Mouse (Mus musculus) liver, embryonic 11.5 days (tissue): ENCODE results near the gene Lgals4. TPM values are rescaled to one million over a fixed set of nuclear protein-coding genes. Genes with fewer than 3 reads are reported as not detected.

Source experiments
- ATAC-seq: fragments of 200-750 bp; cut with Nextera tagmentation; replicated peaks from 2 replicates; pipeline ENCODE4 v1.8.0; 2017; ENCODE audit warnings: moderate number of reproducible peaks, mild to moderate bottlenecking, moderate TSS enrichment, moderate library complexity; ENCODE audit not compliant: low FRiP score
- DNase-seq: peaks from one replicate; pipeline ENCODE4 v3.0.0-alpha.2; 2017; ENCODE audit warnings: low spot score
- H3K27ac ChIP-seq: fragments of 300-500 bp; sonication (generic); 2 replicates; pipeline ENCODE4 v1.5.1; 2014; ENCODE audit warnings: mild to moderate bottlenecking, low read depth, low read length, control low read depth
- H3K27me3 ChIP-seq: fragments of 300-500 bp; sonication (generic); replicated peaks from 2 replicates; pipeline ENCODE4 v1.6.1; 2014; ENCODE audit warnings: low read length, mixed read lengths; ENCODE audit not compliant: control insufficient read depth, insufficient read depth
- H3K36me3 ChIP-seq: fragments of 300-500 bp; sonication (generic); 2 replicates; pipeline ENCODE4 v1.6.1; 2014; ENCODE audit warnings: mild to moderate bottlenecking, low read length, moderate library complexity, mixed read lengths; ENCODE audit not compliant: control insufficient read depth, insufficient read depth
- H3K4me1 ChIP-seq: fragments of 300-500 bp; sonication (generic); replicated peaks from 2 replicates; pipeline ENCODE4 v1.6.1; 2014; ENCODE audit warnings: low read length, mixed read lengths; ENCODE audit not compliant: control insufficient read depth, insufficient read depth
- H3K4me2 ChIP-seq: fragments of 300-500 bp; sonication (generic); 2 replicates; pipeline ENCODE4 v1.6.1; 2014; ENCODE audit warnings: mild to moderate bottlenecking, control low read depth, moderate library complexity
- H3K4me3 ChIP-seq: fragments of 300-500 bp; sonication (generic); 2 replicates; pipeline ENCODE4 v1.5.1; 2014; ENCODE audit warnings: low read depth, low read length, control low read depth
- H3K9ac ChIP-seq: fragments of 300-500 bp; sonication (generic); 2 replicates; pipeline ENCODE4 v1.6.1; 2014; ENCODE audit warnings: low read depth, low read length, control low read depth
- H3K9me3 ChIP-seq: fragments of 300-500 bp; sonication (generic); 2 replicates; pipeline ENCODE4 v1.6.1; 2016; ENCODE audit warnings: low read length, inconsistent platforms, mixed read lengths; ENCODE audit not compliant: control insufficient read depth
- WGBS: fragments of 180-500 bp; shearing (Covaris S2); extraction: QIAGEN DNeasy Blood & Tissue Kit; methylation state at CpG from one replicate; pipeline ENCODE4 v1.1.7; 2014; 5-methylcytosine and 5-hydroxymethylcytosine counted together
- polyA plus RNA-seq: library from polyadenylated mRNA; unstranded; fragments of >200 nt; fragmentation: Nextera tagmentation; extraction: Ambion mirVana; gene quantifications from 2 replicates; pipeline ENCODE4 v1.2.1, GENCODE M21; 2014

The Lgals4 gene
- polyA plus RNA-seq, 1 experiment from 2014 or later: 5.1 TPM

DNA sequence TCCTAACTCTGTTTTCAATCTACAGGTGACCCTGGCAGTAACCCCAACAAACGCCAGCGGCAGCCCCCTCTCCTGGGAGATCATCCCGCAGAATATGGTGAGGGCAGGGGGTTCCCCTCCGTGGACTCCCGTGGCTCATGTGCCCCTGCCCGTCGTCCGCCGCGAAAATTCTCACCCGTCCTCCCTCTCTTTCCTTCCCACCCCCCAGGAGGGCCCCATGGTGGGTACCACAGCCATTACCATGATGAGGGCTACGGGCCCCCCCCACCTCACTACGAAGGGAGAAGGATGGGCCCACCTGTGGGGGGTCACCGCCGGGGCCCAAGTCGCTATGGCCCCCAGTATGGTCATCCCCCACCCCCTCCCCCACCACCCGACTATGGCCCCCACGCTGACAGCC is 15.2 kb upstream of the Lgals4 start:
- Histone ChIP-seq H3K9me3 (no peaks in the 10 kb centered on the region), H3K9ac (no peak overlapping the region), H3K4me2 (no peak overlapping the region), H3K27ac (no peak overlapping the region), H3K4me1 (peaks cover 39% of the 10 kb centered on the region), H3K4me3 (no peak overlapping the region), H3K36me3 (peaks cover 85% of the 10 kb centered on the region), H3K27me3 (no peaks in the 10 kb centered on the region)
- DNase-seq (no peak), ATAC-seq (no peak)
- 86% methylated on average over 18 of the region's 18 CpGs for WGBS

GRCm38 (mm10) chr7:28818861-28819452 is 14.7 kb upstream of the Lgals4 start:
- 75% methylated on average over 4 of the region's 4 CpGs for WGBS
- no peak overlapping the region for H3K4me3 ChIP-seq
- H3K36me3 ChIP-seq: peaks cover 79% of the 10 kb centered on the region
- ATAC-seq (peak; percentile 32; the same call in 1 of the 2 replicates), DNase-seq (no peak)
- no peak overlapping the region for H3K4me2 ChIP-seq
- H3K27ac ChIP-seq: no peak overlapping the region
- peaks cover 34% of the 10 kb centered on the region for H3K4me1 ChIP-seq
- H3K27me3 ChIP-seq: no peaks in the 10 kb centered on the region
- no peak overlapping the region for H3K9ac ChIP-seq
- no peaks in the 10 kb centered on the region for H3K9me3 ChIP-seq

DNA sequence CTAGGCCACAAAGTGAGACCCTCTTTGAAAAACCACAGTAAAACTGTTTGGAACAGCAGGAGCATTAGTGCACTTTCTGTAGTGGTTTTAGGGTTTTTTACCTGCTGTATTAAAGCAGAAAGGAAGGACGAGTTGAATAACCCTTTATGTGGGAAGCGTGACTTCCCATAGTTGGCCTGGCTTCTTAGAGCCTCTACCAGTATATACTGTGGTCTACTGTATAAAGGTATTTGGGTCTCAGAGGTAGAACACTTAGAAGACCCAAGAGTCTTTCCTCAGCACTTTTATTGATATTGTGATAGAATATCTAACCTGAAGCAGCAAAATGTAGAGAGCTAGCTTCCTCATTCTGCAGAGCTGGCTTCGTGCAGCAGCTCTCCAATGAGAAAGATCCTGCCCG is 14.1 kb upstream of the Lgals4 start:
- WGBS: 88% methylated on average over 4 of the region's 4 CpGs
- ATAC-seq (no peak), DNase-seq (no peak)
- H3K27me3 ChIP-seq: no peaks in the 10 kb centered on the region
- peaks cover 73% of the 10 kb centered on the region for H3K36me3 ChIP-seq
- no peak overlapping the region for H3K9ac ChIP-seq
- no peaks in the 10 kb centered on the region for H3K9me3 ChIP-seq
- no peak overlapping the region for H3K4me2 ChIP-seq
- no peak overlapping the region for H3K4me3 ChIP-seq
- no peak overlapping the region for H3K27ac ChIP-seq
- H3K4me1 ChIP-seq: peaks cover 30% of the 10 kb centered on the region

- Histone ChIP-seq H3K27me3 (no peaks in the 10 kb centered on the region), H3K4me1 (peaks cover 33% of the 10 kb centered on the region), H3K27ac (no peak overlapping the region), H3K9me3 (no peaks in the 10 kb centered on the region), H3K4me3 (no peak overlapping the region), H3K9ac (no peak overlapping the region), H3K4me2 (no peak overlapping the region), H3K36me3 (peaks cover 63% of the 10 kb centered on the region)
- DNase-seq (no peak), ATAC-seq (no peak)
- WGBS: 78% methylated on average over 12 of the region's 12 CpGs
Measured at GRCm38 (mm10) chr7:28820358-28821260, 13.0 kb upstream of the Lgals4 start.

DNA sequence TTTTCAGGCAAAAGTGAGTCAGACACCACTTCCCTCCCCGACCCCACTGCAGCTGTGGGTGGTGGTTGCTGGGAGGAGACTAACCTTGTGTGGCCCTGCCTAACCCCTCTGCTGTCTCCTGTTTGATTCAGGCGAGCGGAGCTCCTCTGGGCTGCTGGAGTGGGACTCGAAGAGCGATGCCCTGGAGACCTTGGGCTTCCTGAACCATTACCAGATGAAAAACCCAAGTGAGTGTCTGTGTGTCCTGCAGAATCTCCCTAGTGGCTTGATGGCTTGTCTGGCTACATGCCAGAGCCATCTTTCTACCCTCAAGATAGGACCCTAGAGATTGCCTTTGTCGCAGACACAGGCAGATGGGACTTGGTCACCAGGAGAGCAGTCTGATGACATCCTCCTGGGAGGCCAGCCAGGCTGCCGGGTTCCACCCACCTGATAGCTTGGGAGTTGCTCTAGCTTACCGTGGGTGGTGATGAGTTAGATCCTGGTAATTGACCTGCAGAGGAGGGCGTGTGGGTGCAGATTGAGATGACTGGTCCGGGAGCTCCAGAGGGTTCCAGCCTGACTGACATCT is 12.3 kb upstream of the Lgals4 start:
- ATAC-seq: no peak
- no peak for DNase-seq
- H3K27ac ChIP-seq: no peak overlapping the region
- peaks cover 56% of the 10 kb centered on the region for H3K36me3 ChIP-seq
- H3K9me3 ChIP-seq: no peaks in the 10 kb centered on the region
- H3K27me3 ChIP-seq: no peaks in the 10 kb centered on the region
- no peak overlapping the region for H3K4me2 ChIP-seq
- H3K4me3 ChIP-seq: no peak overlapping the region
- no peak overlapping the region for H3K9ac ChIP-seq
- H3K4me1 ChIP-seq: peaks cover 33% of the 10 kb centered on the region
- whole genome bisulfite sequencing: 68% methylated on average over 10 of the region's 10 CpGs

DNA sequence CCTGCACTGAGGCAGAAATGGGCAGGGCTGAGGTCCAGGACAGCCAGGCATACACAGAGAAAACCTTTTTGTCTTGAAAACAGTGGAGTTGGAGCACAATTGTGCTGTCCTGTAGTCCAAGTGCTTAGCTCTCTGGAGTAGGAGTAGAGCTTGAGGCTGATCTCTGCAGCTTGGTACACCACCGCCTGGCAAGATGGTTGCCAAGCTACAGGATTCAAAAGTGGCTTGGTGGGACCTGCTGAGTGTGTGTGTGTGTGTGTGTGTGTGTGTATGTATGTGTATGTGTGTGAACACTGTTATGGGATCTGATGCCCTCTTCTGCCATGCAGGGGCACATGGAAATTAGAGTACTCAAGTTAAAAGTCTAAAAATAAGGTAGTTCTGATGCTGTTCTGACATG is 11.1 kb upstream of the Lgals4 start:
- Histone ChIP-seq H3K9me3 (no peaks in the 10 kb centered on the region), H3K4me2 (no peak overlapping the region), H3K4me3 (no peak overlapping the region), H3K9ac (no peak overlapping the region), H3K27ac (no peak overlapping the region), H3K4me1 (peaks cover 25% of the 10 kb centered on the region), H3K36me3 (peaks cover 43% of the 10 kb centered on the region), H3K27me3 (no peaks in the 10 kb centered on the region)
- no peak for ATAC-seq
- 76% methylated on average over 1 of the region's 1 CpGs for WGBS
- no peak for DNase-seq

DNA sequence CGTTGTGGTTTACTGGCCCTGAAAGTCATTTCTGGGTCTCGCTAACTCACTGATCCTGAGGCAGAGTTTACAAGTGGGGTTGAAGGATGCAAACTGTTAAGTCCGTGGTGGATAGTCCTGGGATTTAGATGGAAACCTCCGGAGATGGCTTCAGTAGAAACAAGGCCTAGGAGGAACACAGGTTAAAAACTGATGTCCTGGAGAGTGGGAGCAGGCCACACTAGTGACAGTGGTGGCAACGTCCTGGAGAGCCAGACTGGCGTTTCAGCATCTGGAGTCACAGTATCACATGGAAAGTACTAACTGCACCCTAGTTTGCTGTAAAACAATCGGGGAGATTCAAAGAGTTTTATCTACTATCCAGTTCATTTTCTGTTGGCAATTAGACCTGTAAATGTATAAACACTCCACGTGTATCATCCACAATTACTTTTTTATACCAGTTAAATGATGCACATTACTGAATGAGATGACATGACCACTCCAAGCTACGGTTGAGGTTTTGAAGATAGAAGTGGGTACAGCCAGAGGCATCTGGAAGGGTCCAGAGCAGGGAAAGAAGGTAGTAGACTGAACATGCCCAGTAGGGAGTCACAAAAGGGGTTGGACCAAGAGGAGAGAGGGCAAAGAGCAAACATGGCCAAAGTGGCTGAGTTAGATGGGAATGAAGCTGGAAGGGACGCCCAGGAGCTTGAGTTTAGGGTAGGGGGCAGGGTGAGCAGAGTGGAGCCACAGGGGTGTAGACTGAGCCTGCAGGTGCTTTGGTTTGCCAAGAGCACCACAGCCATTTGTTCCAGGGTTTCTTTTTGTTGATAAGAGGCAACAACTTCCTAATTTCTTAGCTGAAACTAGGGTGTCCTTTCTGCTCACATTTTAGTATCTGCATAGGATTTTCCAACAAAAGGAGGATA is 10.4 kb upstream of the Lgals4 start:
- no peak for DNase-seq
- no peaks in the 10 kb centered on the region for H3K9me3 ChIP-seq
- peaks cover 18% of the 10 kb centered on the region for H3K4me1 ChIP-seq
- no peak overlapping the region; the same call in 1 of the 2 replicates for H3K27ac ChIP-seq
- H3K4me2 ChIP-seq: no peak overlapping the region
- peaks cover 37% of the 10 kb centered on the region for H3K36me3 ChIP-seq
- no peak overlapping the region for H3K9ac ChIP-seq
- no peak overlapping the region for H3K4me3 ChIP-seq
- WGBS: 52% methylated on average over 10 of the region's 10 CpGs
- ATAC-seq: no peak
- no peaks in the 10 kb centered on the region for H3K27me3 ChIP-seq

- Histone ChIP-seq H3K36me3 (peaks cover 31% of the 10 kb centered on the region), H3K9me3 (no peaks in the 10 kb centered on the region), H3K4me2 (no peak overlapping the region), H3K27ac (no peak overlapping the region; the same call in 1 of the 2 replicates), H3K4me3 (no peak overlapping the region), H3K27me3 (no peaks in the 10 kb centered on the region), H3K9ac (no peak overlapping the region), H3K4me1 (peaks cover 15% of the 10 kb centered on the region)
- DNase-seq (no peak), ATAC-seq (no peak)
- 51% methylated on average over 2 of the region's 2 CpGs for WGBS
Measured at GRCm38 (mm10) chr7:28823932-28824331, 9.7 kb upstream of the Lgals4 start.
